Mouse (Mus musculus) lung, adult 2 months (tissue): Measurements from ENCODE around the gene Rps6ka2.

Experiments used
- CTCF ChIP-seq: fragments of 200-500 bp; IDR thresholded peaks from 2 replicates; pipeline ENCODE4 v1.5.1; 2011; ENCODE audit warnings: mild to moderate bottlenecking, low read length, control low read depth; ENCODE audit not compliant: insufficient read depth
- POLR2A ChIP-seq: fragments of 200-500 bp; IDR thresholded peaks from 2 replicates; pipeline ENCODE4 v1.6.1; 2011; ENCODE audit warnings: low read depth, mild to moderate bottlenecking, control low read depth, low read length, borderline replicate concordance; ENCODE audit errors: extremely low read depth

GRCm38 (mm10) chr17:7232400-7232799, 62.5 kb downstream of the Rps6ka2 start:
- no peak for TF ChIP-seq CTCF
- TF ChIP-seq POLR2A, result no peak
